Comparison of ENCODE assay signal across 8 mouse cellular contexts in the genomic region with DNA sequence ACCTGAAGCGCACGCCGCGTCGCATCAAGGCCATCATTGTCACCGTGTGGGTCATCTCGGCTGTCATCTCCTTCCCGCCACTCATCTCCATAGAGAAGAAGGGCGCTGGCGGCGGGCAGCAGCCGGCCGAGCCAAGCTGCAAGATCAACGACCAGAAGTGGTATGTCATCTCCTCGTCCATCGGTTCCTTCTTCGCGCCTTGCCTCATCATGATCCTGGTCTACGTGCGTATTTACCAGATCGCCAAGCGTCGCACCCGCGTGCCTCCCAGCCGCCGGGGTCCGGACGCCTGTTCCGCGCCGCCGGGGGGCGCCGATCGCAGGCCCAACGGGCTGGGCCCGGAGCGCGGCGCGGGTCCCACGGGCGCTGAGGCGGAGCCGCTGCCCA. TPM values are rescaled to one million over a fixed set of nuclear protein-coding genes. Genes with fewer than 3 reads are reported as not detected.
DNase-seq lines count a peak whose midpoint lies in the region; ATAC-seq and TF ChIP-seq lines count a peak whose summit lies in the region.

No protein-coding gene starts in this region.

- H3K4me2 ChIP-seq in heart, embryonic 15.5 days, result peak overlapping the region; percentile 98
- H3K4me2 ChIP-seq in liver, embryonic 16.5 days (ENCODE audit: low read depth, low read length), result peak overlapping the region; percentile 53

- WGBS in kidney, adult 2 months, result 2% methylated on average over 46 of the region's 46 CpGs
- WGBS in bone marrow, adult 2 months, result 2% methylated on average over 46 of the region's 46 CpGs
- WGBS in heart, embryonic 15.5 days, result under 1% methylated on average over 46 of the region's 46 CpGs
- 1% methylated on average over 46 of the region's 46 CpGs for WGBS in liver, embryonic 16.5 days (ENCODE audit: insufficient replicate concordance)

- H3K27ac ChIP-seq in kidney, adult 2 months (ENCODE audit: insufficient read depth, low read depth, low read length), result no peak overlapping the region
- no peak overlapping the region; the same call in 1 of the 2 replicates for H3K27ac ChIP-seq in bone marrow, adult 2 months (ENCODE audit: control insufficient read depth, insufficient read depth, low read depth, low read length, poor library complexity)
- H3K27ac ChIP-seq in heart, embryonic 15.5 days, result no peak overlapping the region
- H3K27ac ChIP-seq in liver, embryonic 16.5 days (ENCODE audit: low read length), result no peak overlapping the region

- H3K27me3 ChIP-seq in kidney, adult 2 months (replicated peaks; ENCODE audit: control insufficient read depth, insufficient read depth, low read length), result peaks cover 2% of the 10 kb centered on the region
- peaks cover 72% of the 10 kb centered on the region for H3K27me3 ChIP-seq in heart, embryonic 15.5 days
- H3K27me3 ChIP-seq in liver, embryonic 16.5 days (ENCODE audit: control insufficient read depth, insufficient read depth, low read depth, low read length), result peaks cover 74% of the 10 kb centered on the region

- H3K4me3 ChIP-seq in kidney, adult 2 months (ENCODE audit: insufficient read depth, low read depth, low read length), result peak overlapping the region; percentile 57
- H3K4me3 ChIP-seq in bone marrow, adult 2 months (replicated peaks; ENCODE audit: control insufficient read depth, low read depth, low read length), result peak overlapping the region; percentile 18
- H3K4me3 ChIP-seq in heart, embryonic 15.5 days, result peak overlapping the region; percentile 62
- peak overlapping the region; percentile 37 for H3K4me3 ChIP-seq in liver, embryonic 16.5 days (ENCODE audit: low read depth, low read length)

- ATAC-seq in heart, embryonic 15.5 days (replicated peaks; ENCODE audit: insufficient number of reproducible peaks, insufficient read depth, low FRiP score, low read depth), result no peak
- ATAC-seq in liver, embryonic 16.5 days (ENCODE audit: low read depth), result no peak
- no peak for ATAC-seq in megakaryocyte-erythroid progenitor cell, adult 5-6 weeks (replicated peaks; ENCODE audit: low FRiP score, low TSS enrichment, poor library complexity, severe bottlenecking)

- TF ChIP-seq CTCF in kidney, adult 2 months (conservative IDR thresholded peaks at IDR 0.05; ENCODE audit: insufficient read depth, insufficient read length, low read depth, low read length), result no peak
- TF ChIP-seq CTCF in bone marrow, adult 2 months (IDR thresholded peaks at IDR 0.05; ENCODE audit: control insufficient read depth, insufficient read depth, low read length), result no peak

- no peak for TF ChIP-seq POLR2A in kidney, adult 2 months (IDR thresholded peaks at IDR 0.05; ENCODE audit: low read depth, low read length)
- peak; percentile 46; the same call in 1 of the 2 replicates for TF ChIP-seq POLR2A in bone marrow, adult 2 months (IDR thresholded peaks at IDR 0.05; ENCODE audit: borderline replicate concordance, control insufficient read depth, low read depth, low read length)

- H3K9me3 ChIP-seq in heart, embryonic 15.5 days (replicated peaks), result no peaks in the 10 kb centered on the region
- no peaks in the 10 kb centered on the region for H3K9me3 ChIP-seq in liver, embryonic 16.5 days (replicated peaks; ENCODE audit: control insufficient read depth, low read length)

- 0 out of 2 replicates have a peak, but pooled peaks cover 6% of the 10 kb centered on the region for H3K4me1 ChIP-seq in kidney, adult 2 months (ENCODE audit: control insufficient read depth, insufficient read depth, low read length)
- H3K4me1 ChIP-seq in bone marrow, adult 2 months (ENCODE audit: control insufficient read depth, insufficient read depth, low read length), result no peaks in the 10 kb centered on the region; the same call in none of the 2 replicates
- H3K4me1 ChIP-seq in heart, embryonic 15.5 days (replicated peaks), result peaks cover 42% of the 10 kb centered on the region
- peaks cover 8% of the 10 kb centered on the region for H3K4me1 ChIP-seq in liver, embryonic 16.5 days (ENCODE audit: control insufficient read depth, low read depth, low read length)

- no peaks in the 10 kb centered on the region for H3K36me3 ChIP-seq in kidney, adult 2 months (ENCODE audit: control insufficient read depth, insufficient read depth, low read length)
- no peaks in the 10 kb centered on the region for H3K36me3 ChIP-seq in heart, embryonic 15.5 days
- H3K36me3 ChIP-seq in liver, embryonic 16.5 days (ENCODE audit: control insufficient read depth, insufficient read depth), result no peaks in the 10 kb centered on the region

- no peak overlapping the region for H3K9ac ChIP-seq in heart, embryonic 15.5 days
- no peak overlapping the region for H3K9ac ChIP-seq in liver, embryonic 16.5 days (ENCODE audit: low read depth, low read length)

- peak; percentile 3 for DNase-seq in kidney, adult 2 months
- no peak for DNase-seq in kidney, adult 8-10 months
- no peak for DNase-seq in layer of hippocampus, postnatal 25 days (ENCODE audit: extremely low spot score in 1 of 2, low spot score in 1 of 2)
- DNase-seq in urinary bladder, postnatal 10 days (ENCODE audit: low spot score), result no peak

RNA-seq across cellular contexts. Expression of a gene that starts 2.7 kb away (rescaled TPM):
- 1.8 TPM in 2 replicates for polyA plus RNA-seq in kidney, adult 2 months (2012; rRNA removed)
- polyA plus RNA-seq in bone marrow, adult 2 months (2011; ENCODE audit: insufficient read depth, insufficient read length, low replicate concordance, missing spikeins), result 0.81 and 0.82 TPM in 2 replicates
- 0.05 and 0.19 TPM in 2 replicates for polyA plus RNA-seq in heart, embryonic 15.5 days (2015; fragmentation: Nextera tagmentation; extraction: Ambion mirVana)
- polyA plus RNA-seq in liver, embryonic 16.5 days (2015; fragmentation: Nextera tagmentation; extraction: Ambion mirVana), result 0.02 TPM in 1 of 2 replicates, not detected in the other
- total RNA-seq in layer of hippocampus, postnatal 25 days (2021), result 10 to 100 TPM; 12.8 to 14.8 TPM
- total RNA-seq in megakaryocyte-erythroid progenitor cell, adult 5-6 weeks (2014; fragmentation: Nextera tagmentation), result not detected in 2 replicates
- total RNA-seq in megakaryocyte-erythroid progenitor cell, adult 5-6 weeks (2017), result 0.27 and 0.42 TPM in 2 replicates
